Mouse (Mus musculus) heart, adult 2 months (tissue): ENCODE data around the gene Rbfox2.

ENCODE experiments used
- CTCF ChIP-seq: fragments of 200-600 bp; IDR thresholded peaks from 2 replicates; pipeline ENCODE4 v1.8.1; 2022; ENCODE audit warnings: antibody characterized with exemption, mild to moderate bottlenecking, moderate library complexity
- EP300 ChIP-seq: fragments of 200-500 bp; IDR thresholded peaks from 2 replicates; pipeline ENCODE4 v1.6.1; 2011; ENCODE audit warnings: low read depth, low read length, control low read depth; ENCODE audit not compliant: insufficient read depth

DNA sequence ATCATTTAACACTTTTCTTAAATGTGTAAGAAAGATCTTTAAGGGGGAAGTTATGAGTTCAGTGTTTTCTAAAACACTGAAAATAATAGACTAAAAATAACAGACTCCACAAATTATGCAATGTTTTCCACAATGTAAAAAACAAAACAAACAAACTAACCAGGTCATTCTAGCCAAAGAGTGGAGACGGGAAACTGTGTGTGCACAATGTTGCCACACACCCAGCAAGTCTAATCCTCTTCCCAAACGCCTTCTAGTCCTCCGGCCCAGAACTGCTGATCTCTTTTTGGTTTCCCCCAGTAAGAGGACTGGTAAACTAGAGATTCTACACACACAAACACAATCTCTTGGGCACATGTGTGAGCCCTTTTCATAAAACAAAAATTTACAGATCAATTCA is 55.1 kb downstream of the Rbfox2 start:
- TF ChIP-seq EP300 (no peak), CTCF (no peak)
